Mouse (Mus musculus): Measurements from ENCODE around the gene Elavl1.

Gene Elavl1

GRCm38 (mm10) chr8:4238434-4239192 is 86.6 kb downstream of the Elavl1 start, which contains the start of the genes Map2k7 and Gm49320:
TSS of gene Map2k7 (plus strand) at chr8:4238740.
TSS of gene Gm49320 (plus strand) at chr8:4238865.
- intact Hi-C loops (cut with DNase I): no loop called here

GRCm38 (mm10) chr8:4237814-4238433 is 87.3 kb downstream of the Elavl1 start:
- intact Hi-C loops (cut with DNase I): no loop called here

All from adrenal gland (tissue).